Mouse (Mus musculus) retina, postnatal 1 day (tissue): ENCODE data around the gene Tmem184b.

Experiments used
- DNase-seq: peaks from one replicate; pipeline ENCODE4 v3.0.0-alpha.2; 2012

Gene Tmem184b

DNA sequence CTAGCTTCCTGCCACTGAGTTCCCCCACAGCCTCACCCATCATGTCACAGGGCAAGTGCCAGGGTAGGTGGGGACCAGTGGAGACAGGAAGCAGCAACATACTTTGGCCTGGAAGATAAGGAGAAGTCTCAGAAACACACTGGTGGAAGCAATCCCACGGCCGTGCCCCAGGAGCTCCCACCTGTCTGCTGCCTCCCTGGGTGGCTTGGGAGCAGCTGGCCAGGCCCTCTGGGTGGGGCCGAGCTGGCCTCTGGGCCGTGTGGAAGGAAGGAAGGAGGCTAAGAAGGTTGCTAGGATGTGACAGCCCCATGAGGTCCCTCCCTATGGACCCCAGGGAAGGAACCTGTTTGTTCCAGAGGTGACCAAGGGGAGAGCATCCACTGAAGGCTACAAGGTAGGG, 42.3 kb downstream of the Tmem184b start:
- DNase-seq, result no peak

DNA sequence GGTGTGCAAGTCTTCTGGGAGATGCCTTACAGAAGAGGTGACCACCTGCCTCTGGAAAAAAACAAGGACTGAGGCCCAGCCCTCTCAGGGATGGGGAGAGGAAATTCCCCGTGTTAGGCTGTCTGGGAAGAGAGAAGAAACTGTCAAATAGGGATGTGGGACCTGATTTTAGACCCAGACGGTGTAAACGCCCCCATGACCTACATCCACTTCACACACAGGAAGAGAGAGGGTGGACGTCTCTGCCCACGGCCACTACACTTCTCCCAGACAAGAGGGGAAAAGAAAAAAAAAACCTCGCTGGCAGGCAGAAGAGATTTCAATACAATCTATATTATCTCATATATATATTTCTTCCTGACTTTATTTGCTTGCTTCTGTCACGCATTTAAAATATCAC, 43.0 kb downstream of the Tmem184b start:
- DNase-seq, result no peak

DNA sequence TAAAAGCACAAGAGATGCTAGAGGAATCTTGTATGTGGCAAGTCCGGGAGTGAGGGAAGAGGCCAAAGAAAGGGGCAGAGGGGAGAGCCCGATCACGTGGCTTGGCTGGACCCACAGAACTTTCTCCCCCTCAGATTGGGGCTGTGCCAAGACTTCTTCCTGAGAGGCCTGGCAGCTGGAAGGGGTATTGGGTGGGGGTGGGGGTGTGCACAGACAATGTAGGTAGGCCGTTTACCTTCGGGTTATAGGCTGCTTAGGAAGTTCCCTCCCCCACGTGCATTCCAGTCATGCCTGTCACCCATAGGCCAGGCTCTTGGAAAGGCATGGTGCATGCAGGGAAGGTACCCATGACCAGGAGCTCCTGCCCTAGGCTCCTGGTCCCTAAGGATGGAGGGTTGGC, 43.4 kb downstream of the Tmem184b start:
- peak; percentile 69 for DNase-seq

DNA sequence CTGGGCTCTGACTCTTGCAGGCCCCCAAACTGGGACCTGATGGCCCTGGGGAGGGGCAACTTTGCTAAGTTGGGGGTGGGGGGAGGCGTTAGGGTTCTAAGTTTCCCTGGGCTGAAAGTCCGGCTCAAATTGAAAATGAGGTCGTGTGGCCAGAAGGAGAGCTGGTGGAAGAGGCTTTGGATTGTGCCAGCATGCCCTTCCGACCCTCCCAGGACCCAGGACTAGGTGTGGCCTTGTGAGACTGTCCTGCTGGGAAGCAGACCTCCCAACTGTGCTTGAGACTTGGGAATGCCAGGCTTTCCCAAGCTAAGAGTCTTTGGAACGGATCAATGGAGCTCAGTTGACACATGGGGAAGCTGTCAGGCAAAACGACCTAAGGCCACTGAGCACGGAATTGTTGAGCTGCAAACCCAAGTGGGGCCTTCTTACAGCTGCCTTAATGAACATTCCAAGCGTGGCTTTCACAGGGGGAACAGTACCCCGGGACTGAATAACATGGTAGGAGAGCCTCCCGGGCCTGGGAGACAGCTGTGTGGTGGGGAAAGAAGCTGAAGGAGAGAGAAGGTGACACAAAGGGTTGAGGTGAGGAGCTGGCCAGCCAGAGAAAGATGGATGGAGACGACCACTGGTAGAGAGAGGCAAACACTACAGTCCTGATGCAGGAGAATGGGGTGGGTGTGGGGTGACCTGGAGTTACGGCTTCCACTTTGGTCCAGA, 45.2 kb downstream of the Tmem184b start:
- peak; percentile 46 for DNase-seq

DNA sequence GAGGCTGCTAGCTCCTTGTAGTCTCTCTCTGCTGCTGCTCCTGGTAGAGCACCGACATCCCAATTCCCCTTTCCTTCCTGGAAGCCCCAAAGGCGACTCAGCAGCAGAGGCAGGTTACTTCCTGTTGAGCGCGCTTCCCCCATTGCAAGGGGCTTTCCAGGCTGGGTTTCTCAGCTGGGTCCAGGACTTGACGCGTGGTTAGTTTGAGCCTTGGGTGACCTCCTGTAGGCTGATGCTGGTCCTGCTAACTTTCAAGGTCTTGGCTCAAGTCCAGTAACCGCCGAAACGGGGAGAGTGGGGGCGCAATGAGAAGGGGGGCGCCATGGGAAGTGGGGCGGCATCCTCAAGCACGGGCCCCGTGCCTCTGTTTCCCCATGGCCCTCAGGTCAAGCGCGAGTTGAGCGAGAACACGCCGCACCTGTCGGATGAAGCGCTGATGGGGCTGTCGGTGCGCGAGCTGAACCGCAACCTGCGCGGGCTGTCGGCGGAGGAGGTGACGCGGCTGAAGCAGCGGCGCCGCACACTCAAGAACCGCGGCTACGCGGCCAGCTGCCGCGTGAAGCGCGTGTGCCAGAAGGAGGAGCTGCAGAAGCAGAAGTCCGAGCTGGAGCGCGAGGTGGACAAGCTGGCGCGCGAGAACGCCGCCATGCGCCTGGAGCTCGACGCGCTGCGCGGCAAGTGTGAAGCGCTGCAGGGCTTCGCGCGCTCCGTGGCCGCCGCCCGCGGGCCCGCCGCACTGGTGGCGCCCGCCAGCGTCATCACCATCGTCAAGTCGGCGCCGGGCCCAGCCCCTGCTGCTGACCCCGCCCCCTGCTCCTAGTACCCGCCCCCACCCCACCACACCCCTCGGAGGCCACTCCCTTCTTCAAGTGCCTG, 46.1 kb downstream of the Tmem184b start:
- peak; percentile 87 for DNase-seq

DNA sequence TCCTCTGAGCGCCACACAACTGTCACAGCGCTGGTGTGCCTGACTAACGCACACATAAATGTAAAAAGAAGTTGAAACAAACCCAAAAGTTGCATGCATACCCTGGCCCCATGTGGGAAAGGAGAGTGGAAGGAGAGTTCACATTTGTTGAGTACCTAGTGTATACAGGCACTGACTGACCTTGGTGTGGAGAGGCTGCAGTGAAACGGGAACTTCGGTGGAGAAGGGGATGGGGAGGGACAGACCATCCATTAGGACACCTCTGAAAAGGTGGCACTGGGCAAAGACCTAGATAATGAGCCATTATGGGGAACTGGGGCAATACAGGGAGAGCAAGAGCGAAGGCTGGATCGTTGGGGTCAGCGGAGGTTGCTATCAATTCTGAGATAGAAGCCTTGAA, 46.9 kb downstream of the Tmem184b start:
- DNase-seq, result no peak

DNA sequence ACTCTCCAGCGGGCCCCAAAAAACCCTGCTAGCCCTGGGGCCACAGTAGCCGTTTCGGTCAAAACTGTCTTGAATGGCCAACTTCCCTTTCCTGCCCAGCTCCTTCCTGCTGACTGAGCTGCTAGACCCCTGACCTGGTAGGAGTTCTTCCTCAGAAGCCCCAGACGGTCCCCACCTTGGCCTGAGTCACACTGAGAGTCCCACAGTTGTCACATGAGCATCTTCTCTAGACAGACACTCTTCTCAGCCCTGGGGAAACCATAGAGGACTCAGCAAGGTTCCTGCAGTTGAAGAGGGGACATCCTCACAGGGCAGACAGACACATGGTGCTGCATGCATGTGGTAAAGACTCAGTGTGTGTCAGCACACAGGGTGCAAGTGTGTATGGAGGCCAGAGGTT, 48.8 kb downstream of the Tmem184b start:
- no peak for DNase-seq

DNA sequence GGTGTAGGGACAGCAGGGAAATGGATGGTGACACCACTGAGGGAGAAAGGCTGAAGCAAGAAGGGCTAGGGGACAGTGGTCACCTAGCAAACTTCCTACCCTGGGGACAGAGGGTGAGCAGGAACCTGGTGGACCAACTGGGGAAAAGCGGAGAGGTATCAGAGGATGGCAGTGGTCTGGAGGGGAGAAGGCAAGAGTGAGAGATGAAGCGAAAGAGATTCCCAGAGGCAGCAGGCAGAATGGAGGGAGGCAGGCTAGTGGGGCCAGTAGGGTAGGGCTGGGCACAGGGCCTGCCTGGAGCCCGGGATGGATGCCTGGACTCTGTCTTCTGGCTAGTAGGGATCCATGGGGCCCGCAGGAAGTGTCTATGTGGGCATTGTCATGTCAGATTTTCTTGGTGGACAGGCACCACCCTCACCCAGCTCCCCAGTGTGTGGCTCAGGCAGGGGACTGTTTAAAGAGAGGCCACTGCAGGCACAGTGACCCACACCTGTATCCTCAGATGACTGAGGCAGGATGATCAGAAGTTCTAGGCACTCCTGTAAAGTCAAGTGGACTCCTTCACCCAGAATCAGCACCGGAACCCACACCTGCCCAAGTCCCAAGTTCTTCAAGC, 49.6 kb downstream of the Tmem184b start:
- DNase-seq, result no peak

DNA sequence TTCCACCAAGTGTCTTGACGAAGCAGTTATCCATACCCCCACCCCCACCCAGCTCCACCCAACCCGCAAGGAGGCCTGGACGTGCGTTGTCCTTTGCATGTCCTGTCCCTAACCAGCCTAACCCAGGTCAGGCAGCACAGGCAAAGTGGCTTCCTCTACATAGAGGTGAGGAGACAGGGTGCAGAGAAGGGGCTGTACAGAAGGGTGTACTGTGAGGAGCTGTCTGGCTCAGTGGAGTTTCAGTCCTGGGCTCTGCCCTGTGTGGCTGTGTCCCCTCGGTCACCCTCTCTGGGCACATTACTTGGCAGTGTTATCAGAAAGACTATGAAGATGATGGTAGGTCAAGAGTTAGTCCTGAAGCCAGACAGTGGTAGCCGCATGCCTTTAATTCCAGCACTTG, 50.9 kb downstream of the Tmem184b start:
- no peak for DNase-seq

DNA sequence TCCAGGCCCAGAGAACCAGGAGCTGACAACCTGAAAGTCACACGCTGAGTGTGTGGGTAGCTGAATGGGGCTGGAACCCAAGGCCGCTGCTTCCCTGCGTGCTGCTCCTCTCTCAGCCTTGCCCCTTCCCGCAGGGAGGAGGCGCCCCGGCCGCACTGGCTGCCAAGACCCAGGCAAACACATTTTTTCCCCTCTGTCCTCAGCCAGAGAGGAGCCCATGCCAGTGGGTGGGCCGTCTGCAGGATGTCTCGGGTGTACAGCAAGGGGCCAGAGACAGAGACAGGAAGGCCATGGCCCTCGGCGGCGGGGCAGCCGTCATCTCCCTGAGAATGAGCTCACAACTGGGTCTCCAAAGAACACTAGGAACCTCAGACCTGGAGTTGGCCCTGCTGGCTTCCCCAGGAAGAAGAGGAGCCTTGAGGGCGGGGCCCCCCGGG, 52.0 kb downstream of the Tmem184b start:
- DNase-seq, result no peak

DNA sequence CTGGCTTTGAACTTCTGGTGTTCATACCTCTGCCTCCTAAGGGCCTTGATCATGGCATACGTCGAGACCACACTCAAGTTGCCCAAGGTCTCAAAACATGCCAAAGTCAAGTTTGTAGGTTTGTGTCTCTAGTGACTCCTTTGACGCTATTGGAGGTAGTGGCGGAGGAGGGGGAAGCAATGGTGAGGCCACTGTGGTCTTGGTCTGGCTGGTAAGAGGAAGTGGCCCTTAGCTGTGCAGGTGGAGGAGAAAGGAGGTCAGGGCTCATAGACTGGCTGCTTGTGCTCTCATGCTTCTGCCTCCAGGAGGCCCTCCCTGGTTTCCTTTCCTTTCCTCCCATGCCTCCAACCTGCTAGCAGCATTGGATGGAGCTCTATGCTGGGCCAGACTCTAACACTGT, 52.5 kb downstream of the Tmem184b start:
- no peak for DNase-seq

DNA sequence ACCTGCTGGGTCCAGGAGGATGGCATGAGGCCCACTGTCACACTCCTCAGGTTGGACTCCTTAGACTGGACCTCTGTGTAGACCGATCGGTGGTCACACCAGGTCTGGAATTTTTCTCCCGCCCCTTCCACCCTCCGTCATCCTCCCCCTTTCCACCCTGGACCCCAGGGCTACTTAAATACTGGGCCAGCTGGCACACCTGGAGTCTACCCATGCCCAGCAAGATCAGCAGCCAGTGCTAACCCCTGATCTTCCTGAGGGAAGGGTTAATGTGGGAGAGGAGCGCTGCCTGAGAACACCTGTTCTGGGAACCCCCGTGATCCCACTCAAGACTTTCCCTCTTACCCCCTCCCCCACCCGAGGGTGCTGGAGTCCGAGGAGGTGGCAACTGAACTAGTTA, 54.7 kb downstream of the Tmem184b start:
- no peak for DNase-seq

DNA sequence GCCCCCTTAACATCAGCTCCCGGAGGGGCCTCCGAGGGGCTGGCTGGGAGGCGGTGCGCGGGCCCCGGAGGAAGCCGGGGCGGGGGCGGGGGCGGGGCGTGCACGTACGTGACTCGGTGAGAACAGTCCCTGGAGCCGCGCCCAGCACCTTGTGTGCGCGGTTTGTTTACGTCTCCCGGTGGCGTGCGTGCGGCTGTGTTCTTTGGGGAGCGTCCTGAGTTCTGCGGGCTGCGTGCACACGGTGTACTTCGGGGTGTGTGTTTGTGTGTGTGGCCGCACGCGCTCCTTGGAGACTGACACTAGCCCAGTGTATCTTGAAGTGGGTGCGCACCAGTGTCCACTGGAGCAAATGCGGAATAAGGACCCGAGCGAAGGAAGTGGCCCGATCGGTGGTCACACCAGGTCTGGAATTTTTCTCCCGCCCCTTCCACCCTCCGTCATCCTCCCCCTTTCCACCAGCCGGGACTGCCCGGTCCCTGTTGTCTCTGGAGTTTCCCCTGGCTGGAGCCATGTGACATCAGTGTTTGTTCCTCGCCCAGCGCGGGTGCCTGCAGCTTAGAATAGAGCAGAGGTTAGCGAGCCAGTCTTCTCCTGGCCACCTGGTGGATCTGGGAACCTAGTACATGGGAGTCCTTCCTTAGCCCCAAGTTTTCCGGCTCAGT, 55.4 kb downstream of the Tmem184b start:
- DNase-seq, result peak; percentile 81

DNA sequence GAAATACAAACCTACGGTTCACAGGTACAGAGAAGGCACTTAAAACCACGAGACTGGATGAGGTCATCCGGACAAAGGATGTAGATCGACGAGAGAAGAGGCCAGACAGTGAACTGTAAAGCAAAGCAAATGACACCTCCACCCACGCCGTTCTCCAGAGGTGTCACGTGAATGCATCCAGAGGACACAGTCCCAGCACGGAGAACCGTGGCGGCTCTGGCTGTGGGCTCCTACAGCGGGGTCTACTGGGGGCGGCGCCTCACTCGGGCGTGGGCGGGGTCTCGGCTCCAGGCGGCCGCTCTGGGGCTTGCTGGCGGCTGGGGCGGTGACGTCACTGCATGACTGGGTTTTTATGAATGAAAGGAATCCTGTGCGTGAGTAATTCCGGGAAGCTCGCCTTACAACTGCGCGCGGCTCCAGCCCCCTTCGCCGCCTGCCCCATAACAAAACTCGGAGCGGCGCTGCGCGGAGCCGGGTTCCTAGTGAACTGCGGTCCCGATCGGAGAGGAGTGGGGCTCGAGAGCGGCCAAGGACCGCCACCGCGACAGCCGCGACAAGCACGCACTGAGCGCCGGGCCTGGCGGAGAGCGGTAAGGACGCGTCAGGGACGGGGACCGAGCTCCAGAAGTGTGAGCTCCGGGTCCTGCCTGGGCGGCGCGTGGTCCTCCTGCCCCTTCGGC, 56.1 kb downstream of the Tmem184b start:
- peak; percentile 96 for DNase-seq

DNA sequence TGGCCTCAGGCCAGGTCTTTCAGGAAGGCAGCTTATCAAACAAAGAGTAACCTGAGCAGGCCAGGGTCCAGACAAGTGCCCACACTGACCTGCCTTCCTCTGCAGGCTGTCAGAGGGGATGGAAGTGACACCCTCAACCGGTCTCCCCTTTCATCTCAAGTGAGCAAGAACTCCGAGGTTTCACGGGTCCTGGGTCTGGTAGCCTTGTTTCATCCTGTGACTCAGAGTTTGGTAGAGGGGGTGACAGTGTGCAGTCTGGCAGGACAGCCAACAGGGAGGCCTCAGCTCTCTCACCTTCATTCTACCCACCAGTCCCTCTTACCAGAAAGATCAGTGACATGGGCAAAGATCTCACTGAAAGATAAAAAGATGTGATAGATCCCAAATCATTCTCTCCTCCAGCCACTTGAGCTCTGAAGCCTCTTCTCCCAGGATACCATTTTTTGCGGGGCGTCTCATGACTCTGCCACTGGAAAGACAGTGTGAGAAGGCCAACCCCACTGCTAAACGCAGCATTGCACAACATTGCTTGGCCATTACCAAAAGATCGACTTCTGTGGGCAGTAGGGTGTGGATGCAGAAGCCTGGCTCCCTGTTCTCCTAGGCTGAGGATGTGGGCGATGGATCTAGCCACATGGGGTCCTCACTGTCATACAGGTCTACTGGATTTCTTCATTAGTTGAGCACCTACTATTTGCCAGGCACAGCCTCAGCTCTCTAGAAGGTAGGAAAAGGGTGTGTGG, 57.1 kb downstream of the Tmem184b start, which contains the start of gene Maff:
TSS of gene Maff (plus strand) at position 571 of the 743 bp plus-strand sequence.
- DNase-seq, result no peak

DNA sequence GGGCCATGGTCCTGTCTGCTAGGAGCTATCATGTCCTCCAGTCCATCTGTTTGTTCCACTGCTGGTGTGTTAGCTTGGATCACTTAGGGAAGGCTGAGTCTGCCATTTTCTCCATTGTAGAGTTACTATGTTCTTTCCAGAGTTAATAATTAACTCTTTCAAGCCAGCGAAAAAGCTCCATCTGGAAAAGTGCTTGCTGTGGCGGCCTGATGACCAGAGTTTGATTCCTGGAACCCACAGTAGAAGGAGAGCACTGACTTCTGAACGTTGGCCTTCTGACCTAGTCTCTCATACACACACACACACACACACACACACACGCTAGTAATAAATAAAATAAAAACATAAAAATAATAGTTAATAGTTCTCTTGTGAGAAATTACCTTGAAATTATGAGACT, 58.7 kb downstream of the Tmem184b start:
- DNase-seq, result no peak

DNA sequence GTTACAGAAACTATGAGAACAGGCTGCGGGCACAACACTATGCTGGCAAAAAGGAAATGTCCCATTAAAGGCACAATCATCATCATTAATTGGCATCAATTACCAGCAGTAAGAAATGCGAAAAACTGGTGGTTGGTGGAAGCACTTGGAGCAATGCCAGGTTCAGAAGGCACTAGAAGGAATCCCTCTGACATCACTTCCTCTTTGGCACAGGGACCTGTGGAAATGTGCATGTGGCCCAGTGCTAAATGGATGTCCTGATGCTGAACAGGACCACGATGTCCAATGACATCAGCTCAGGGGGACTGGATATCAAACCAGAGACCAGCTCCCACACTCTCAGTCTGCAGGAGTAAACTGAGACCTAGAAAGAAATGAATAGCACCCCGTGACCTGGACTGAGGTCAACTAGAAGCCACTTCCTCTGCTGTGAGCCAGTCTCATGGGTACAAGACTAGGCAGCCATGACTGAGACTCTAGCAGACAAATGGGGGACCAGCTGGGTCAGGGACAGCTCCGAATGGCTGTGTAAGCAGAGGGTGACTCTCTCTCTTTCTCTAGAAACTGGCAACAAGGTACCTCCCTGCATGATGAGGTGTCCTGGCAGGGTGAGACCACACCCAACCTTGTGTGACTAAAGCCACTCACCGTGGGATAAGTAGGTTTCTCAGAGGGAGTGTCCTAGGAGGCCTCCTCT, 60.6 kb downstream of the Tmem184b start:
- no peak for DNase-seq

DNA sequence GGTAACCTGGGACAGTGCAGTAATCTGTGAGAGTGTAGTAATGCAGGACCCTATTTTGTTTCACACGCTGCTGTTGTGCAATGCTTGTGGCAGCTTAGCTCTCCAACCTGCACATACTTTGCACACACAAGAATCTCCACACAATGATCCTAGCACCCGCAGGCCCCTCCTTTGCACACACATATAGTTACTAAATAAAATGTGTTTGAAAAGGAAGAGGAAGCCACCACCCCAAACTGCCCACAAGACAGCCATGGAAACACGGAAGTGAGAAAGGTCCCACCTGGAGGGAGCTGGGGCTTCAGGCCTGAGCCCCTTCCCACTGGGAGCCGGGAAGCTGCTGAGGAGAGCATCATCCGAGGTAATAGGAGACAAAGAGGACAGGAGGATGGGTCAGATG, 64.4 kb downstream of the Tmem184b start:
- DNase-seq, result no peak

DNA sequence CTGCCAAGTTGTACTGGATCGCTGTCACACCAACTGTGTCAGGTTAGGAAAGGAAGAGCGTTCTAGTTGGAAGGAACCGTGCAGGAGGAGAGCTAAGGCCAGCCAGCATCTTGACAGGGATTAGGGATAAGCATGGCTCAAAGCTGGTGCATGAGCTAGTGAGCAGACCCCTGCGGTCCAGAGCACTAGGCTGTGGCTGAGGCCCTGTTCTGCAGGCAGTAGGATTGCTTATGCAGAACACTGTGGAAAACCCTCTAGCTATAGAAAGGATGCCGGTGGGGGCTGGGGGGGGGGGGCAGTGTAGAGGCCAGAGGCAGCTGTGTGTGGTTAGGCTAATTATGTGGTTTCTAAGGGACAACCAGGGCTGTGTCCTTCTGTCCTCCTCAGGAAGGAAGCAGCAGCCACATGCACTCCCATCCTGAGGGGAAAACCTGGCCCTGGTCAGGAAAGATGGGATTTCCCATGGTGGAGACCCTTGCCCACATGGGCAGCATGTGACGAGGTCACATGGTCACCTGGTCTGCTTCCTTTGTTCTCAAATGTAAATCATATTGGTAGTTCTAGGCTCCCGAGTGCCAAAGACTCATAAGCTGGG, 68.2 kb downstream of the Tmem184b start:
- DNase-seq, result no peak

DNA sequence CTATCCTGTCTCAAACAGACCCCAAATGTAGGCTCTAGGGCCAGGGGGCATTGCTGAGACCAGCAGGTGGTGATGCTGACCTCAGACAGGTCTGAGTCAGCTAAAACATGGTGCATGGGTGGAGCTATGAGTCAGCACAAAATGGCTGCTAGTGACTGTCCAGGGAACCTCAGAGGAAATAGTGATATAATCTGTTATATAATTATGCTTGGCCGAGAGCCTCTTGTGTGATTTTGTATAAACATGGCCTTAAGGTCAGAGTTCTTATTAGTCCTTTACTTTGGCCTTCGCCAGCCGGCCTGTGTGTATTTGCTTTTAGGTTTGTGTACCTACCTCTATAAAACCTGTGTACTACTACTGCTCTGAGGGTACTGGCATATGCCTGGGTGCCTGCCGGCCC, 70.0 kb downstream of the Tmem184b start:
- no peak for DNase-seq

DNA sequence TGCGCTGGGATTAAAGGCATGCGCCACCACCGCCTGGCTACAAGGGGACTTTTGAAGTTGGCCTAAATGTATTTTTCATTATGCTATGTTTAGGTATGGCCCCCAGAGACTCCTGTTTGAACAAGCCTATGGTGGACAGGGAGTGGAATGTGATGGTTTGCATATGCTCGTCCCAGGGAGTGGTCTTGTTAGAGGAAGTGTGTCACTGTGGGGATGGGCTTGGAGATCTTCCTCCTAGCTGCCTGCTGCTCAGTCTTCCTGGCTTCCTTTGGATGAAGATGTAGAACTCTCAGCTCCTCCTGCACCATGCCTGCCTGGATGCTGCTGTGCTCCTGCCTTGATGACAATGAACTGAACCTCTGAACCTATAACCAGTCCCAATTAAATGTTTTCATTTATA, 72.8 kb downstream of the Tmem184b start:
- no peak for DNase-seq
